Mouse (Mus musculus): ENCODE measurements around the gene Trim67. TPM values are rescaled to one million over a fixed set of nuclear protein-coding genes. Genes with fewer than 3 reads are reported as not detected.

Gene Trim67
- polyA plus RNA-seq, 1 experiment from 2014 or later = 35.8 TPM

DNA sequence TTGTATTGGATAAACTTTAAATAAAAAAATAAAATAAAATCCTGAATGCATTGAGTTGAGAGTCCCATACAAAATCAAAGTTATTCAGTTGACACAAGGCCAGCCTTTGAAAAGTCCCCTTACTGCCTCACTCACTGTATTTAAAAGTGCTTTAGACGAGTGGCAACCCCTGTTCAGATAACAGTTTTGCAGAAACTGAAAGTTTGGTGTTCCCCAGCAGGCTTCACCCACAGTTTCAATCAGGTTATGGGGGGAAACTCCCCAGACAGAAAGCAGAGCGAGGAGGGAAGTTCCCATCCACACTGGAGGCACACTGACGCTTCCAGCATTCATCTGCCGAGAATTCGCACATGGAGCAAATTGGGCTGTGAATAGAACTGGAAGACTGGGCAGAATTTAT, 36.3 kb upstream of the Trim67 start:
- ATAC-seq (ENCODE audit: low FRiP score) = no peak
- WGBS = 72% methylated on average over 5 of the region's 5 CpGs
- no peak overlapping the region for H3K9ac ChIP-seq
- H3K4me2 ChIP-seq (replicated peaks) = no peak overlapping the region
- H3K27me3 ChIP-seq (ENCODE audit: control insufficient read depth, insufficient read depth, low read length) = peaks cover 20% of the 10 kb centered on the region
- no peaks in the 10 kb centered on the region for H3K36me3 ChIP-seq (replicated peaks; ENCODE audit: control insufficient read depth, insufficient read depth)
- DNase-seq (ENCODE audit: low spot score) = no peak
- H3K27ac ChIP-seq = no peak overlapping the region
- peaks cover under 1% of the 10 kb centered on the region; the same call in 1 of the 2 replicates for H3K4me1 ChIP-seq (replicated peaks; ENCODE audit: control insufficient read depth, insufficient read depth, low read length)
- H3K9me3 ChIP-seq (ENCODE audit: control insufficient read depth, low read length) = no peaks in the 10 kb centered on the region
- H3K4me3 ChIP-seq (replicated peaks; ENCODE audit: low read length) = no peak overlapping the region

DNA sequence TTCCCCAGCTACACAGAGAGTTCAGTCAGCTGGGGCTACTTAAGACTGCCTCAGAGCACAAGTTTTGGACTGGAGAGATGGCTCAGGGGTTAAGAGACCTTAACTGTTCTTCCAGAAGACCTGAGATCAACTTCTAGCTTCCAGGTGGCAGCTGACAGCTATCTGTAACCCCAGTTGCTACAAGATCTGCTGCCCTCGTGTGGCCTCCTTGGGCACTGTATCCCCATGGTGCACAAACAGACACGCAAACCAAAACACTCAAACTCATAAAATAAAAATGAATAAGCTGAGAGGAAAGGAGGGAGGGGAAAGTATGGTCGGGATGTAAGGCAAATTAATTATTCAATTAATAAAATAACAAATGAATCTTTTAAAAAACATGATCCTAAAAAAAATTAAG, 34.3 kb upstream of the Trim67 start:
- H3K9ac ChIP-seq = no peak overlapping the region
- H3K36me3 ChIP-seq (replicated peaks; ENCODE audit: control insufficient read depth, insufficient read depth) = no peaks in the 10 kb centered on the region
- DNase-seq (ENCODE audit: low spot score) (no peak), ATAC-seq (ENCODE audit: low FRiP score) (no peak)
- no peak overlapping the region for H3K27ac ChIP-seq
- H3K9me3 ChIP-seq (ENCODE audit: control insufficient read depth, low read length) = no peaks in the 10 kb centered on the region
- no peak overlapping the region for H3K4me2 ChIP-seq (replicated peaks)
- H3K4me3 ChIP-seq (replicated peaks; ENCODE audit: low read length) = no peak overlapping the region
- H3K27me3 ChIP-seq (ENCODE audit: control insufficient read depth, insufficient read depth, low read length) = peaks cover under 1% of the 10 kb centered on the region; the same call in 1 of the 2 replicates
- 40% methylated on average over 3 of the region's 3 CpGs for WGBS
- no peaks in the 10 kb centered on the region for H3K4me1 ChIP-seq (replicated peaks; ENCODE audit: control insufficient read depth, insufficient read depth, low read length)

DNA sequence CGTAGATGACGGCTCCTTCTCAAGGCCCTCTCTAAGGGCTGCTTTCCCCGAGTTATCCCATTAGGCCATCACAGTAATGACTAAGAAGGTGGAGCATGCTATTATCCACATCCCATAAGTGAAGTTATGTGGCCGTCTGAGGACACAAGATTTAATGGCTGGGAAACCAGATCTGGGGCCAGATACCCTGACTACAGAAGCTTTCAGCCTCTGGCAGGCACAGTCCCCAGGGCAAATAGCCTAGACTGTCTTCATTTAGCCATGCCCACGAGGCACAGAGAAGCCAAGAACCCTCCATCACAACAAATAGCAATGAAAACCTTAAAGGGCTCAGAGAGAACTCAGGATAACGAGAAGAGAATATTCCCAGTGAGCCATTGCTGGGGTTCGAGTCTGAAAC, 29.8 kb upstream of the Trim67 start:
- no peaks in the 10 kb centered on the region for H3K27me3 ChIP-seq (ENCODE audit: control insufficient read depth, insufficient read depth, low read length)
- DNase-seq (ENCODE audit: low spot score) = no peak
- ATAC-seq (ENCODE audit: low FRiP score) = no peak
- 67% methylated on average over 7 of the region's 7 CpGs for WGBS
- no peaks in the 10 kb centered on the region for H3K36me3 ChIP-seq (replicated peaks; ENCODE audit: control insufficient read depth, insufficient read depth)
- H3K9me3 ChIP-seq (ENCODE audit: control insufficient read depth, low read length) = no peaks in the 10 kb centered on the region
- no peak overlapping the region for H3K4me2 ChIP-seq (replicated peaks)
- no peak overlapping the region for H3K9ac ChIP-seq
- no peak overlapping the region for H3K4me3 ChIP-seq (replicated peaks; ENCODE audit: low read length)
- no peak overlapping the region for H3K27ac ChIP-seq
- H3K4me1 ChIP-seq (replicated peaks; ENCODE audit: control insufficient read depth, insufficient read depth, low read length) = no peaks in the 10 kb centered on the region

DNA sequence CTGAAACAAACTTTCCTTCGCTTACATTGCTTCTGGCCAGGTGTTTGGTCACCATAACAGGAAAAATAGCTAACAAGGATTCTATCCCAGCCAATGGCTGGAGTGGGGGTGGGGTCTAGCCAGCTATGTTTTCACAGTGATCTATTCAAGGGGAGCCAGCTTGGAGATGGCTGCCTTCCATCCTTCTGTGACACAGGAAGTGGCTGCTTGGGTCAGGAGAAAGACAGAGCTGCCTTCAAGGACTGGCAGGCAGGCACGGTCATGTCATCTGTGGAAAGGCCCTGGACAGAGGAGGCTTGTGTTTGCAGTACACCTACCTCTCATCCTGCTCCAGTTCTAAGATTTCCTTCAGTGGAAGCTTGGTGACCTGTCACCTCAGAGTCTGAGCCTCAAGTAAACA, 20.5 kb upstream of the Trim67 start:
- DNase-seq (ENCODE audit: low spot score) (no peak), ATAC-seq (ENCODE audit: low FRiP score) (no peak)
- peaks cover 3% of the 10 kb centered on the region for H3K4me1 ChIP-seq (replicated peaks; ENCODE audit: control insufficient read depth, insufficient read depth, low read length)
- no peak overlapping the region for H3K9ac ChIP-seq
- WGBS = 69% methylated on average over 2 of the region's 2 CpGs
- H3K27ac ChIP-seq = no peak overlapping the region
- H3K36me3 ChIP-seq (replicated peaks; ENCODE audit: control insufficient read depth, insufficient read depth) = no peaks in the 10 kb centered on the region
- no peak overlapping the region for H3K4me3 ChIP-seq (replicated peaks; ENCODE audit: low read length)
- no peak overlapping the region for H3K4me2 ChIP-seq (replicated peaks)
- H3K9me3 ChIP-seq (ENCODE audit: control insufficient read depth, low read length) = no peaks in the 10 kb centered on the region
- no peaks in the 10 kb centered on the region for H3K27me3 ChIP-seq (ENCODE audit: control insufficient read depth, insufficient read depth, low read length)

DNA sequence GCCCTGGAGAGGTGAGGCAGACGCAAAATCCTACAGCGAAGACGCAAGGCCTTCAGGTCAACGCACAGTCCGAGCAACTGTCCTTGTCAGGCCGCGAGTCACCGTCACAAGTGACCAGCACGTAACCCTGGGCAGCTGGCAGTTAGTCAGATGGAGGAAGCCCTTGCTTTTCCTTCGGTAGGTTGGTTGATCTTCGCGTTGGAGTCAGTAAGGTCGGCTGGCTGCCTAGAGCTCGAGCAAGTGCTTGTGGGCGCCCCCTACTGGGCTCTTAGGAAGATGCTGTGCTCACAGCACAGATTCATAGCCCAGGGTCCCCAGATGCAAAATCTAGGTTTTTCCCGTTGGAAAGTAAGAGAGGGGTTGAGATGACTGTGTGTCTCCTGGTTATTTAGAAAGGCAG, 17.2 kb upstream of the Trim67 start:
- Histone ChIP-seq H3K36me3 (replicated peaks; ENCODE audit: control insufficient read depth, insufficient read depth) (no peaks in the 10 kb centered on the region), H3K4me2 (replicated peaks) (peak overlapping the region; percentile 39; the same call in 1 of the 2 replicates), H3K9me3 (ENCODE audit: control insufficient read depth, low read length) (no peaks in the 10 kb centered on the region), H3K27ac (no peak overlapping the region), H3K9ac (no peak overlapping the region), H3K4me3 (replicated peaks; ENCODE audit: low read length) (no peak overlapping the region), H3K4me1 (replicated peaks; ENCODE audit: control insufficient read depth, insufficient read depth, low read length) (peaks cover 4% of the 10 kb centered on the region), H3K27me3 (ENCODE audit: control insufficient read depth, insufficient read depth, low read length) (no peaks in the 10 kb centered on the region)
- peak; percentile 79 for DNase-seq (ENCODE audit: low spot score)
- 15% methylated on average over 16 of the region's 16 CpGs for whole genome bisulfite sequencing
- no peak for ATAC-seq (ENCODE audit: low FRiP score)

DNA sequence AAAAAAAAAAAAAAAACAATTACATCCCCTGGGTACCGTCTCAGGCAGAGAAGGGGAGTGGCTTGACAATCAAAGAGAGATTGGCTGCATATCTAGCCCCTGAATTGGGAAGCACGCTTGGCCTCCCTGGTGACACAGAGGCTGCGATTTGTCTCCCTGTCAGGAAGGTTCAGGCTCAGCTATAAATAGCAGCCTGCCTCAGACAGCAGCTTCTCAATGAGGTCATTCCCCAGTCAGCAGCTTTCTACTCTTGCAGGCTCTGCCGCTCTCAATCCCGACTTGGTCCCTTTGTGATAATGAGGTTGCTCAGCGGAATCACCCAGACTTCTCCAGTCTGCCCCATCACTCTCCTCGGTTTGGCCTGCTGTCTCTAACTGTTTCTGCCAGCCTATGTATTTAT, 12.7 kb upstream of the Trim67 start:
- Histone ChIP-seq H3K9ac (peak overlapping the region; percentile 52), H3K27me3 (ENCODE audit: control insufficient read depth, insufficient read depth, low read length) (no peaks in the 10 kb centered on the region), H3K9me3 (ENCODE audit: control insufficient read depth, low read length) (no peaks in the 10 kb centered on the region), H3K4me1 (replicated peaks; ENCODE audit: control insufficient read depth, insufficient read depth, low read length) (peaks cover 13% of the 10 kb centered on the region), H3K27ac (peak overlapping the region; percentile 75), H3K4me3 (replicated peaks; ENCODE audit: low read length) (no peak overlapping the region), H3K4me2 (replicated peaks) (peak overlapping the region; percentile 23), H3K36me3 (replicated peaks; ENCODE audit: control insufficient read depth, insufficient read depth) (no peaks in the 10 kb centered on the region)
- DNase-seq (ENCODE audit: low spot score) (peak; percentile 74), ATAC-seq (ENCODE audit: low FRiP score) (peak; percentile 78)
- 7% methylated on average over 7 of the region's 7 CpGs for WGBS

DNA sequence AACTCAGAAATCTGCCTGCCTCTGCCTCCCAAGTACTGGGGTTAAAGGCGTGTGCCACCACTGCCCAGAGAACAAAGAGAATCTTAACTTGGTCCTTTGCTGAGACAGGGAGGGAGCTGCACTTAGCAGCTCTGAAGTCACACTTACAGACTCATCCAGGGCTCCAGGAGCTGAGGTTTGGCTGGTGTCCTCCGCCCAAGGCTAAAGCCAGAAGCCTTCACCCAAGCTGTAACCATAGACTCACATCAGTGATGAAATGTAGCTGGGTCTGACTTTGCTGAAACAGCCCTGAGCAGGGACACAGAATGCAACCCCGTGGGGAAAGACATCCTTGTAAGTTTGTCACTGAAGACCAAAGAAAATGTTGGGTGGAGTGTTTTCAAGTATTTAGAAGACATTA, 10.5 kb upstream of the Trim67 start:
- Histone ChIP-seq H3K36me3 (replicated peaks; ENCODE audit: control insufficient read depth, insufficient read depth) (no peaks in the 10 kb centered on the region), H3K9ac (no peak overlapping the region), H3K4me3 (replicated peaks; ENCODE audit: low read length) (no peak overlapping the region), H3K9me3 (ENCODE audit: control insufficient read depth, low read length) (no peaks in the 10 kb centered on the region), H3K4me2 (replicated peaks) (no peak overlapping the region), H3K4me1 (replicated peaks; ENCODE audit: control insufficient read depth, insufficient read depth, low read length) (peaks cover 10% of the 10 kb centered on the region), H3K27ac (no peak overlapping the region), H3K27me3 (ENCODE audit: control insufficient read depth, insufficient read depth, low read length) (no peaks in the 10 kb centered on the region)
- WGBS = 78% methylated on average over 3 of the region's 3 CpGs
- no peak for ATAC-seq (ENCODE audit: low FRiP score)
- no peak for DNase-seq (ENCODE audit: low spot score)

DNA sequence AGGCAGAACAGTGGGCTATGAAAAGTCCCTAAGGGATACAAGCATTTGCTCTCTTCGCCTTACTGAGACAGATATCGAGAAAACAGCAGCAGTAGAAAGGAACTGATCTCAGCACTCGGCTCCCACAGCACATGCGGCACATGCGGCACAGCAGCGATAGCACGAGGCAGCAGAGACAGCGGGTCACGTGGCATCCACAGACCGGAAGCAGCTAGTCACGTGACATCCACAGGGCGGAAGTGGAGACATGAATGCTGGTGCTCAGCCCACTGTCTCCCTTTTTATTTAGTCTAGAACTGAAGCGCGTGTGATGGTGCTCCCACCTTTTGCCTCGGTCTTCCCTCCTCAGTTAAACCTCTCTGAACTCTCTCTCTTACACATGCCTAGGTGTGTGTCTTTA, 9.7 kb upstream of the Trim67 start:
- Histone ChIP-seq H3K4me3 (replicated peaks; ENCODE audit: low read length) (no peak overlapping the region), H3K27ac (no peak overlapping the region), H3K4me1 (replicated peaks; ENCODE audit: control insufficient read depth, insufficient read depth, low read length) (peaks cover 10% of the 10 kb centered on the region), H3K4me2 (replicated peaks) (no peak overlapping the region), H3K27me3 (ENCODE audit: control insufficient read depth, insufficient read depth, low read length) (no peaks in the 10 kb centered on the region), H3K36me3 (replicated peaks; ENCODE audit: control insufficient read depth, insufficient read depth) (no peaks in the 10 kb centered on the region), H3K9ac (no peak overlapping the region), H3K9me3 (ENCODE audit: control insufficient read depth, low read length) (no peaks in the 10 kb centered on the region)
- WGBS = 87% methylated on average over 15 of the region's 15 CpGs
- no peak for ATAC-seq (ENCODE audit: low FRiP score)
- DNase-seq (ENCODE audit: low spot score) = no peak

DNA sequence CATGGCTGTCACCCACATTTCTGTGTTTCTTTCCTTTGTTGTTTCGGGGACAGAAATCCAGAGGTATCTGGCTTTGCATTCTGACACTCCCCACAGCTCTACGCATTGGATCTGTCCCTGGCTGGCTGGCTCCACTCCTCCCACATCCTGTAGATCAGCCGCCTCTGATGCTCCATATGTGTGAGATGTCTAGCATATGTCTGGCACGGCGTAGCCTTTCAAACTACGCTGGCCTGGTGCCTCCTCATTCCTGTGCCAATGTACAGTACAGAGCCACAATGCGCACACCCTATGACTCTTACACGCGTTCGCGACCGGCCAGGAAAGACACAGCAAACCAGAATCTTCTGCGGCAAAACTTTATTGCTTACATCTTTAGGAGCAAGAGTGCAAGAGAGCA, 8.3 kb upstream of the Trim67 start:
- Histone ChIP-seq H3K27ac (no peak overlapping the region), H3K9ac (no peak overlapping the region), H3K27me3 (ENCODE audit: control insufficient read depth, insufficient read depth, low read length) (no peaks in the 10 kb centered on the region), H3K36me3 (replicated peaks; ENCODE audit: control insufficient read depth, insufficient read depth) (no peaks in the 10 kb centered on the region), H3K9me3 (ENCODE audit: control insufficient read depth, low read length) (no peaks in the 10 kb centered on the region), H3K4me2 (replicated peaks) (no peak overlapping the region), H3K4me1 (replicated peaks; ENCODE audit: control insufficient read depth, insufficient read depth, low read length) (peaks cover 10% of the 10 kb centered on the region), H3K4me3 (replicated peaks; ENCODE audit: low read length) (no peak overlapping the region)
- WGBS = 94% methylated on average over 13 of the region's 13 CpGs
- no peak for DNase-seq (ENCODE audit: low spot score)
- no peak for ATAC-seq (ENCODE audit: low FRiP score)

DNA sequence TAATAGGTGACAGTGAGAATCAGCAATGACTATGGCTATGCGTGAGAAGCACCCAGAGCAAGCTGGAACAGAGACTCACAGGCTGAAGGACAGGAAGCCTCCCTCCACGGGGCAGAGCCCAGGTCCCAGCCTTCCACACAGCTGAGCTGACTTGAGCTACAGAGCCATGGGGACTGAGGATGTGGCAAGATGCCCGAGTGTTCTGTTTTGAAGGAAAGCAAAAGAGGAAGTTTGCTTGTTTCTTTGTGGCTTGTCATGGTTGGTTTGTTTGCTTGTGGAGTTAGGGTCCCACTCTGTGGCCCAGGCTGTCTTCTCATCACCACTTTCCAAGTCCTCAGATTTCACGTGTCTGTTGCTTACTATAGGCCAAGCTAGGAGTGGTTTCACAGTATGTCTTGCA, 2.2 kb upstream of the Trim67 start:
- H3K36me3 ChIP-seq (replicated peaks; ENCODE audit: control insufficient read depth, insufficient read depth) = no peaks in the 10 kb centered on the region
- no peak for DNase-seq (ENCODE audit: low spot score)
- no peaks in the 10 kb centered on the region for H3K9me3 ChIP-seq (ENCODE audit: control insufficient read depth, low read length)
- 84% methylated on average over 4 of the region's 4 CpGs for WGBS
- peaks cover 15% of the 10 kb centered on the region for H3K4me1 ChIP-seq (replicated peaks; ENCODE audit: control insufficient read depth, insufficient read depth, low read length)
- no peak overlapping the region for H3K27ac ChIP-seq
- H3K27me3 ChIP-seq (ENCODE audit: control insufficient read depth, insufficient read depth, low read length) = no peaks in the 10 kb centered on the region; the same call in 1 of the 2 replicates
- H3K9ac ChIP-seq = no peak overlapping the region
- no peak for ATAC-seq (ENCODE audit: low FRiP score)
- H3K4me2 ChIP-seq (replicated peaks) = no peak overlapping the region
- H3K4me3 ChIP-seq (replicated peaks; ENCODE audit: low read length) = no peak overlapping the region

Measured in hindbrain, embryonic 14.5 days (tissue).